Mouse (Mus musculus) ES-E14 (cell line): ENCODE measurements around the gene Dpp6. TPM values are rescaled to one million over a fixed set of nuclear protein-coding genes. Genes with fewer than 3 reads are reported as not detected.

Experiments used
- DNase-seq: peaks from one replicate; pipeline ENCODE4 v3.0.0-alpha.2; 2013; ENCODE audit warnings: low read depth, low spot score
- H3K27ac ChIP-seq: 2 replicates; pipeline ENCODE4 v1.5.1; 2012; ENCODE audit warnings: low read depth, mild to moderate bottlenecking, low read length, moderate library complexity, mixed read lengths; ENCODE audit not compliant: poor library complexity, insufficient read depth, severe bottlenecking
- H3K36me3 ChIP-seq: 2 replicates; pipeline ENCODE4 v1.6.1; 2012; ENCODE audit warnings: mild to moderate bottlenecking, low read length, moderate library complexity, mixed read lengths; ENCODE audit not compliant: control insufficient read depth, poor library complexity, insufficient read depth, severe bottlenecking
- H3K4me1 ChIP-seq, 2 experiments: fragments of 150-350 bp in 1 of 2; sonication (generic) in 1 of 2; 2 replicates each; pipeline ENCODE4 v1.6.1; 2012; ENCODE audit warnings: low read length in 2 of 2, mild to moderate bottlenecking in 1 of 2, mixed read lengths in 1 of 2; ENCODE audit not compliant: control insufficient read depth in 2 of 2, insufficient read depth in 2 of 2, poor library complexity in 1 of 2
- H3K4me3 ChIP-seq, 2 experiments: fragments of 150-350 bp in 1 of 2; sonication (generic) in 1 of 2; 2 replicates each; pipeline ENCODE4 v1.5.1; 2012; ENCODE audit warnings: low read length in 2 of 2, low read depth in 1 of 2, mild to moderate bottlenecking in 1 of 2, mixed read lengths in 1 of 2; ENCODE audit not compliant: insufficient read depth in 1 of 2, poor library complexity in 1 of 2, severe bottlenecking in 1 of 2
- H3K9ac ChIP-seq: 2 replicates; pipeline ENCODE4 v1.6.1; 2012; ENCODE audit warnings: low read depth, mild to moderate bottlenecking, low read length, mixed read lengths; ENCODE audit not compliant: poor library complexity, insufficient read depth, severe bottlenecking
- H3K9me3 ChIP-seq: fragments of 150-350 bp; sonication (generic); 2 replicates; pipeline ENCODE4 v1.6.1; 2012; ENCODE audit warnings: low read depth, mild to moderate bottlenecking, low read length; ENCODE audit not compliant: control insufficient read depth, insufficient read depth
- CHD2 ChIP-seq: IDR thresholded peaks from 2 replicates; pipeline ENCODE4 v1.6.1; 2014; ENCODE audit warnings: mild to moderate bottlenecking, low read depth, low read length, inconsistent platforms
- HCFC1 ChIP-seq: IDR thresholded peaks from 2 replicates; pipeline ENCODE4 v1.6.1; 2012; ENCODE audit warnings: low read length, inconsistent platforms, borderline replicate concordance; ENCODE audit not compliant: insufficient read depth
- MAFK ChIP-seq: IDR thresholded peaks from 2 replicates; pipeline ENCODE4 v1.6.1; 2014; ENCODE audit warnings: mild to moderate bottlenecking, low read depth, low read length, inconsistent platforms; ENCODE audit not compliant: insufficient read depth
- ZC3H11A ChIP-seq: IDR thresholded peaks from 2 replicates; pipeline ENCODE4 v1.6.1; 2012; ENCODE audit warnings: low read depth, mild to moderate bottlenecking, inconsistent platforms, low read length, borderline replicate concordance
- ZNF384 ChIP-seq: IDR thresholded peaks from 2 replicates; pipeline ENCODE4 v1.6.1; 2012; ENCODE audit warnings: low read depth, low read length, inconsistent platforms
- in situ Hi-C, 2 experiments: fragments of 600-800 bp; cut with MboI; formaldehyde crosslinking; loops; one replicate each; pipeline ENCODE4 v1.15.1; 2025; ENCODE audit warnings: low sequenced_read_pairs in 2 of 2, inconsistent platforms in 1 of 2; ENCODE audit not compliant: unreplicated experiment in 2 of 2
- total RNA-seq: library from RNA; depleted of rRNA; stranded (reverse); fragments of 300-350 nt; gene quantifications from 2 replicates; pipeline ENCODE4 v1.2.3, GENCODE M21; 2012

Gene Dpp6
- total RNA-seq, 1 experiment, result 1.5 TPM

- no peak overlapping the region for H3K4me3 ChIP-seq
- H3K9me3 ChIP-seq, result no peaks in the 10 kb centered on the region
- TF ChIP-seq CHD2 (no peak), ZC3H11A (no peak), HCFC1 (no peak), ZNF384 (no peak), MAFK (no peak)
- no peak overlapping the region for H3K9ac ChIP-seq
- H3K36me3 ChIP-seq, result no peaks in the 10 kb centered on the region
- peaks cover 4 to 8% of the 10 kb centered on the region in 2 experiments; a peak in 2 of 4 replicates for H3K4me1 ChIP-seq
- in situ Hi-C loops, result no loop called here
- no peak overlapping the region for H3K27ac ChIP-seq
- no peak for DNase-seq
Observed at GRCm38 (mm10) chr5:26969941-26970590, 153.1 kb downstream of the Dpp6 start.

DNA sequence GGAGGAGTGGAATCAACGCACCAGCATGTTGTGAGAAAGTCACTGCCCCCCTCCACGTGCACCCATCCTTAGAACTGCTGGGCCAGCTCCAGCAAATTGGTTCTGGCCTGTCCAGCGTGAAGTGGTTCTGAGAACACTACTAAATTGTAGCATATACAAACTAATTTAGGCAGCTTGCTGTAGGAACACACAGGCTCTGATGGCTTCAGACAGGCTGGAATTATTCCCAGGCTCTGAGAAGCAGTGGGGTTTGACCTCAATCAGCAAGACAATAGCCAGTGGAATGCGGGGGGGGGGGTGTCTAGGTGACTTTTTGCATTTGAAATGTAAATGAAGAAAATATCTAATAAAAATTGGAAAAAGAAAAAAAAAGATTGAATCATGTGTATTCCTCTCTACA is 156.2 kb downstream of the Dpp6 start:
- H3K4me1 ChIP-seq, result peaks cover 4 to 12% of the 10 kb centered on the region in 2 experiments; a peak in 2 of 4 replicates
- H3K4me3 ChIP-seq, result no peak overlapping the region
- TF ChIP-seq ZNF384, result no peak
- no peak for TF ChIP-seq CHD2
- TF ChIP-seq MAFK, result no peak
- TF ChIP-seq HCFC1, result no peak
- TF ChIP-seq ZC3H11A, result no peak
- no peaks in the 10 kb centered on the region for H3K36me3 ChIP-seq
- H3K9me3 ChIP-seq, result no peaks in the 10 kb centered on the region
- no peak overlapping the region for H3K9ac ChIP-seq
- in situ Hi-C loops, result no loop called here
- H3K27ac ChIP-seq, result no peak overlapping the region
- no peak for DNase-seq

DNA sequence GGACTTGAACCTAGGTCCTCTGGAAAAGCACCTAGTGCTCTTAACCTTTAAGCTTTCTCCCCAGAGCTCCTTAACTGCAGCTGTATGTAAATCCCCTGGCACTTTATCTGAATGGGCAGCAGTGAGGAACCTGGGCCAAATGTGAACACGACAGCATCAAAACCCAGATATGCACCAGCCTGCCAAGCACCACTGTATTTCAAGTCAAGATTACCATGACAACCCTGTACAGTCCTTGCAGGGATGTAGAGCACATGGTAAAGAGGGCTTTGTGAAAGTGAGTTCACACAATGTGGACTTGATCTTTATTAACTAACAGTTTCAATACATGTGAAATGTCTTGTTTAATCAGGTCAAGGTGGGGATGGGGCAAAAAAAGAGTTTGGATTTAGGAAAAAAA is 162.3 kb downstream of the Dpp6 start:
- H3K4me3 ChIP-seq, result no peak overlapping the region
- H3K9ac ChIP-seq, result no peak overlapping the region
- no peaks in the 10 kb centered on the region for H3K36me3 ChIP-seq
- TF ChIP-seq CHD2 (no peak), ZNF384 (no peak), HCFC1 (no peak), MAFK (no peak), ZC3H11A (no peak)
- H3K9me3 ChIP-seq, result no peaks in the 10 kb centered on the region
- DNase-seq, result no peak
- in situ Hi-C loops, result no loop called here
- peaks cover 0 to 6% of the 10 kb centered on the region in 2 experiments; a peak in 1 of 4 replicates for H3K4me1 ChIP-seq
- H3K27ac ChIP-seq, result no peak overlapping the region

DNA sequence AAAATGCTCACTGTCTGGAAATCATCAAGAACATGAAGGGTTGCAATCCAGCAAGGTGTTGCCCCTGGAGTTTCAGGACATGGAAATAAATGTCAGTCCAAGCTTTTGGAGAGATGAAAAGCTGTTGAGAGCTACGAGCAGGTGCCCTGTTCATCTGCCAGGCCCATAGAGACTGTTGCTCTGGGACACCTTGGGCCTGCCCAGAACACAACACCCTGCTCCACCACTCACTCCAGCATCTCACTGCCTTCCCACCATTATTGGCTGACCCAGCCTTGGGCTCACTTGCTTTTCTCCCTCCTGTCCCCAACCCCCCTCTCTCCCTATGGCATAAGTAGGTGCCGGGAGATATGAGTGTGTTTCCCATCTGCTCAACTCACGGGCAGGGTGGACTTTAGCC is 162.8 kb downstream of the Dpp6 start:
- Histone ChIP-seq H3K36me3 (no peaks in the 10 kb centered on the region), H3K4me1 (peaks cover 0 to 9% of the 10 kb centered on the region in 2 experiments; a peak in 1 of 4 replicates), H3K27ac (no peak overlapping the region), H3K4me3 (no peak overlapping the region), H3K9ac (no peak overlapping the region), H3K9me3 (no peaks in the 10 kb centered on the region)
- TF ChIP-seq CHD2, result no peak
- no peak for TF ChIP-seq HCFC1
- TF ChIP-seq MAFK, result no peak
- TF ChIP-seq ZNF384, result no peak
- no peak for TF ChIP-seq ZC3H11A
- DNase-seq, result no peak
- in situ Hi-C loops, result no loop called here
